Mouse (Mus musculus) lung, adult 2 months (tissue): ENCODE results near the gene Olfr1368. TPM values are rescaled to one million over a fixed set of nuclear protein-coding genes. Genes with fewer than 3 reads are reported as not detected.
A peak's percentile ranks its signal among the peaks of the same experiment; 100 is the strongest.

Experiments used
- DNase-seq: peaks from one replicate; pipeline ENCODE4 v3.0.0; 2022
- H3K4me1 ChIP-seq: fragments of 200-500 bp; 2 replicates; pipeline ENCODE4 v1.6.1; 2011; ENCODE audit warnings: low read length; ENCODE audit not compliant: control insufficient read depth, insufficient read depth
- H3K4me3 ChIP-seq: fragments of 200-500 bp; replicated peaks from 2 replicates; pipeline ENCODE3; 2011; ENCODE audit warnings: low read depth, mild to moderate bottlenecking, control low read depth, low read length; ENCODE audit errors: extremely low read depth
- CTCF ChIP-seq: fragments of 200-500 bp; IDR thresholded peaks from 2 replicates; pipeline ENCODE4 v1.5.1; 2011; ENCODE audit warnings: mild to moderate bottlenecking, low read length, control low read depth; ENCODE audit not compliant: insufficient read depth
- POLR2A ChIP-seq: fragments of 200-500 bp; IDR thresholded peaks from 2 replicates; pipeline ENCODE4 v1.6.1; 2011; ENCODE audit warnings: low read depth, mild to moderate bottlenecking, control low read depth, low read length, borderline replicate concordance; ENCODE audit errors: extremely low read depth
- WGBS: fragments of 180-500 bp; shearing (Covaris S2); methylation state at CpG from one replicate; pipeline ENCODE4 v1.1.7; 2018; 5-methylcytosine and 5-hydroxymethylcytosine counted together
- polyA plus RNA-seq: library from polyadenylated mRNA; depleted of rRNA; stranded (reverse); fragments of >200 nt; gene quantifications from 2 replicates; pipeline ENCODE4 v1.2.3, GENCODE M21; 2012

The Olfr1368 gene
- polyA plus RNA-seq, 1 experiment = not detected

- no peak overlapping the region for H3K4me3 ChIP-seq
- H3K4me1 ChIP-seq = peaks cover 2% of the 10 kb centered on the region; the same call in 1 of the 2 replicates
- no peak for DNase-seq
- TF ChIP-seq CTCF = no peak
- no peak for TF ChIP-seq POLR2A
- WGBS = 54% methylated on average over 5 of the region's 5 CpGs
Observed at GRCm38 (mm10) chr13:21177657-21178056, 32.0 kb upstream of the Olfr1368 start.

- H3K4me1 ChIP-seq = peaks cover 2% of the 10 kb centered on the region; the same call in 1 of the 2 replicates
- no peak overlapping the region for H3K4me3 ChIP-seq
- WGBS = 71% methylated on average over 11 of the region's 11 CpGs
- DNase-seq = no peak
- TF ChIP-seq CTCF (no peak), POLR2A (no peak)
Observed at GRCm38 (mm10) chr13:21176733-21177132, 31.1 kb upstream of the Olfr1368 start.

GRCm38 (mm10) chr13:21173072-21173471, 27.4 kb upstream of the Olfr1368 start:
- WGBS = 1% methylated on average over 11 of the region's 11 CpGs
- H3K4me1 ChIP-seq = no peaks in the 10 kb centered on the region; the same call in 1 of the 2 replicates
- H3K4me3 ChIP-seq = peak overlapping the region; percentile 53
- TF ChIP-seq POLR2A (no peak), CTCF (no peak)
- DNase-seq = peak; percentile 75

- 2% methylated on average over 16 of the region's 16 CpGs for WGBS
- Histone ChIP-seq H3K4me1 (no peaks in the 10 kb centered on the region; the same call in 1 of the 2 replicates), H3K4me3 (peak overlapping the region; percentile 65)
- TF ChIP-seq POLR2A (no peak), CTCF (no peak)
- peak; percentile 41 for DNase-seq
Observed at GRCm38 (mm10) chr13:21172241-21173027, 26.8 kb upstream of the Olfr1368 start.

GRCm38 (mm10) chr13:21171600-21172150, 26.0 kb upstream of the Olfr1368 start:
- WGBS = 3% methylated on average over 12 of the region's 12 CpGs
- Histone ChIP-seq H3K4me1 (no peaks in the 10 kb centered on the region; the same call in 1 of the 2 replicates), H3K4me3 (peak overlapping the region; percentile 51)
- DNase-seq = no peak
- TF ChIP-seq CTCF = no peak
- TF ChIP-seq POLR2A = no peak

- no peak for TF ChIP-seq POLR2A
- TF ChIP-seq CTCF = no peak
- Histone ChIP-seq H3K4me3 (no peak overlapping the region), H3K4me1 (no peaks in the 10 kb centered on the region; the same call in 1 of the 2 replicates)
- WGBS = 36% methylated on average over 15 of the region's 15 CpGs
- DNase-seq = no peak
Observed at GRCm38 (mm10) chr13:21171156-21171530, 25.5 kb upstream of the Olfr1368 start.

- no peak for DNase-seq
- 74% methylated on average over 17 of the region's 17 CpGs for WGBS
- H3K4me3 ChIP-seq = no peak overlapping the region
- no peaks in the 10 kb centered on the region; the same call in 1 of the 2 replicates for H3K4me1 ChIP-seq
- TF ChIP-seq CTCF (no peak), POLR2A (no peak)
Observed at GRCm38 (mm10) chr13:21170431-21171155, 24.9 kb upstream of the Olfr1368 start.

- 2% methylated on average over 39 of the region's 39 CpGs for WGBS
- TF ChIP-seq CTCF (no peak), POLR2A (no peak)
- Histone ChIP-seq H3K4me3 (peak overlapping the region; percentile 74), H3K4me1 (no peaks in the 10 kb centered on the region; the same call in 1 of the 2 replicates)
- peak; percentile 76 for DNase-seq
Observed at GRCm38 (mm10) chr13:21169657-21170430, 24.2 kb upstream of the Olfr1368 start.
